8 mouse cellular contexts compared by ENCODE assay signal in the genomic region with DNA sequence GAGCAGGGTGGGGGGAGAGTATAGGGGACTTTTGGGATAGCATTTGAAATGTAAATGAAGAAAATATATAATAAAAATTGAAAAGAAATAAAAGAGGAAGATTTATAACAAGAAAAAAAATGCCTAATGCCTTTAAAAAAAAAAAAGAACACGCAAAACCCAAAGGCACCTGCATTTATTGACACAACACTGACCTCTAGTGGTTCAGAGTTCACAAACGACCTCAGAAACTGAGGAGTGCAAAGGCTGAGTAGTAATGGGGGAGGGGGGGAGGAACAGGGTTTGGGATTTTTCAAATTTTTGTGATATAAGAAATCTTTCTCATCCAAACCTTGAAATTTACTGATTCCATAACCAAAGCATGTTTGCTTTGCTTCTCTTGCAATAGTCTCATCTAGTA.
DNase-seq lines count a peak whose midpoint lies in the region; ATAC-seq and TF ChIP-seq lines count a peak whose summit lies in the region.

No protein-coding gene starts in this region.

- DNase-seq in kidney, postnatal 10 days: peak; percentile 51
- DNase-seq in kidney, adult 18-20 months: no peak
- DNase-seq in CD4-positive, CD25-positive, alpha-beta regulatory T cell, adult 2 months (ENCODE audit: low read depth, low spot score): peak; percentile 66
- peak; percentile 14 for DNase-seq in G1E (ENCODE audit: low spot score)
- DNase-seq in embryo, embryonic 11.5 days (ENCODE audit: low read depth, low spot score): peak; percentile 47
- peak; percentile 69 for DNase-seq in retina, postnatal 1 day
- no peak for DNase-seq in urinary bladder, postnatal 25 days (ENCODE audit: low spot score)
- DNase-seq in neural tube, embryonic 10.5 days (ENCODE audit: extremely low spot score, low spot score): no peak

- peaks cover 2% of the 10 kb centered on the region; the same call in 1 of the 2 replicates for H3K27me3 ChIP-seq in G1E (ENCODE audit: insufficient read depth, low read length)

- peaks cover 20% of the 10 kb centered on the region for H3K4me1 ChIP-seq in G1E (ENCODE audit: insufficient read depth, low read depth, low read length)

- no peaks in the 10 kb centered on the region for H3K9me3 ChIP-seq in G1E (replicated peaks)

- H3K4me3 ChIP-seq in G1E (ENCODE audit: low read depth, low read length): no peak overlapping the region

- no peaks in the 10 kb centered on the region for H3K36me3 ChIP-seq in G1E (replicated peaks)

- no peak for TF ChIP-seq CTCF in G1E (IDR thresholded peaks at IDR 0.05; ENCODE audit: low read depth, low read length)

- no peak for ATAC-seq in G1E (ENCODE audit: extremely low read depth, insufficient number of reproducible peaks, low FRiP score, poor library complexity, severe bottlenecking)

Comparison
In these comparisons a context has a peak if more than half of its experiments do, and no peak if none do; other contexts are left out.
1. DNase-seq: peak in kidney, postnatal 10 days (single experiment), CD4-positive, CD25-positive, alpha-beta regulatory T cell, adult 2 months (single experiment), G1E (single experiment), embryo, embryonic 11.5 days (single experiment) and retina, postnatal 1 day (single experiment); none in kidney, adult 18-20 months (single experiment), urinary bladder, postnatal 25 days (single experiment) and neural tube, embryonic 10.5 days (single experiment).